Mouse (Mus musculus): Measurements from ENCODE around the gene P4htm. TPM values are rescaled to one million over a fixed set of nuclear protein-coding genes. Genes with fewer than 3 reads are reported as not detected.

P4htm gene
- total RNA-seq (2014; rRNA removed): 29.2 and 39.3 TPM in 2 replicates
- 35.4 and 39.9 TPM in 2 replicates for polyA plus RNA-seq (2015; fragmentation: Nextera tagmentation; extraction: Ambion mirVana)

- Histone ChIP-seq H3K4me1 (ENCODE audit: insufficient read depth) (no peaks in the 10 kb centered on the region; the same call in 1 of the 2 replicates), H3K9ac (peak within 1 kb of the TSS; percentile 83), H3K9me3 (ENCODE audit: low read length) (no peaks in the 10 kb centered on the region), H3K36me3 (ENCODE audit: insufficient read depth) (peaks cover 9% of the 10 kb centered on the region; the same call in 1 of the 2 replicates), H3K27me3 (ENCODE audit: insufficient read depth, low read length) (no peaks in the 10 kb centered on the region), H3K4me3 (ENCODE audit: low read depth, low read length) (peak within 1 kb of the TSS; percentile 73), H3K4me2 (ENCODE audit: low read depth) (peak within 1 kb of the TSS; percentile 93), H3K27ac (ENCODE audit: low read depth, low read length) (peak within 1 kb of the TSS; percentile 79)
- TF ChIP-seq CTCF (IDR thresholded peaks at IDR 0.05; ENCODE audit: low read depth): peak; percentile 48
- DNase-seq: peak; percentile 81
- ATAC-seq: peak; percentile 94
- WGBS: 2% methylated on average over 66 of the region's 69 CpGs
Observed at GRCm38 (mm10) chr9:108596998-108597764, at the start of gene P4htm. Gene P4htm (minus strand): TSS chr9:108597667.

- Histone ChIP-seq H3K9ac (no peak overlapping the region), H3K36me3 (ENCODE audit: insufficient read depth) (peaks cover 27% of the 10 kb centered on the region; the same call in 1 of the 2 replicates), H3K4me2 (ENCODE audit: low read depth) (no peak overlapping the region), H3K4me3 (ENCODE audit: low read depth, low read length) (no peak overlapping the region), H3K27me3 (ENCODE audit: insufficient read depth, low read length) (no peaks in the 10 kb centered on the region), H3K4me1 (ENCODE audit: insufficient read depth) (no peaks in the 10 kb centered on the region), H3K27ac (ENCODE audit: low read depth, low read length) (no peak overlapping the region), H3K9me3 (ENCODE audit: low read length) (no peaks in the 10 kb centered on the region)
- TF ChIP-seq CTCF (IDR thresholded peaks at IDR 0.05; ENCODE audit: low read depth): no peak
- 97% methylated on average over 2 of the region's 2 CpGs for WGBS
- DNase-seq (no peak), ATAC-seq (no peak)
Observed at GRCm38 (mm10) chr9:108639825-108640224, 42.4 kb upstream of the P4htm start.

GRCm38 (mm10) chr9:108635415-108635814 lies 37.9 kb upstream of the P4htm start:
- ATAC-seq (no peak), DNase-seq (no peak)
- H3K9me3 ChIP-seq (ENCODE audit: low read length): no peaks in the 10 kb centered on the region
- no peaks in the 10 kb centered on the region for H3K27me3 ChIP-seq (ENCODE audit: insufficient read depth, low read length)
- H3K4me2 ChIP-seq (ENCODE audit: low read depth): no peak overlapping the region
- no peaks in the 10 kb centered on the region for H3K4me1 ChIP-seq (ENCODE audit: insufficient read depth)
- no peak overlapping the region for H3K4me3 ChIP-seq (ENCODE audit: low read depth, low read length)
- no peak for TF ChIP-seq CTCF (IDR thresholded peaks at IDR 0.05; ENCODE audit: low read depth)
- H3K9ac ChIP-seq: no peak overlapping the region
- WGBS: 81% methylated on average over 2 of the region's 2 CpGs
- H3K36me3 ChIP-seq (ENCODE audit: insufficient read depth): 0 out of 2 replicates have a peak, but pooled peaks cover 5% of the 10 kb centered on the region
- H3K27ac ChIP-seq (ENCODE audit: low read depth, low read length): no peak overlapping the region

- WGBS: 64% methylated on average over 2 of the region's 2 CpGs
- Histone ChIP-seq H3K27ac (ENCODE audit: low read depth, low read length) (no peak overlapping the region), H3K4me3 (ENCODE audit: low read depth, low read length) (no peak overlapping the region), H3K4me1 (ENCODE audit: insufficient read depth) (no peaks in the 10 kb centered on the region), H3K27me3 (ENCODE audit: insufficient read depth, low read length) (no peaks in the 10 kb centered on the region), H3K9me3 (ENCODE audit: low read length) (no peaks in the 10 kb centered on the region), H3K4me2 (ENCODE audit: low read depth) (no peak overlapping the region), H3K9ac (no peak overlapping the region), H3K36me3 (ENCODE audit: insufficient read depth) (0 out of 2 replicates have a peak, but pooled peaks cover 5% of the 10 kb centered on the region)
- TF ChIP-seq CTCF (IDR thresholded peaks at IDR 0.05; ENCODE audit: low read depth): no peak
- no peak for DNase-seq
- ATAC-seq: no peak
Observed at GRCm38 (mm10) chr9:108633846-108634245, 36.4 kb upstream of the P4htm start.

GRCm38 (mm10) chr9:108632375-108632774 lies 34.9 kb upstream of the P4htm start:
- ATAC-seq (no peak), DNase-seq (no peak)
- H3K9me3 ChIP-seq (ENCODE audit: low read length): no peaks in the 10 kb centered on the region
- WGBS: 74% methylated on average over 5 of the region's 5 CpGs
- H3K4me1 ChIP-seq (ENCODE audit: insufficient read depth): no peaks in the 10 kb centered on the region
- 0 out of 2 replicates have a peak, but pooled peaks cover 5% of the 10 kb centered on the region for H3K36me3 ChIP-seq (ENCODE audit: insufficient read depth)
- no peak overlapping the region for H3K4me3 ChIP-seq (ENCODE audit: low read depth, low read length)
- no peak overlapping the region for H3K27ac ChIP-seq (ENCODE audit: low read depth, low read length)
- H3K4me2 ChIP-seq (ENCODE audit: low read depth): no peak overlapping the region
- no peak overlapping the region for H3K9ac ChIP-seq
- no peaks in the 10 kb centered on the region for H3K27me3 ChIP-seq (ENCODE audit: insufficient read depth, low read length)
- TF ChIP-seq CTCF (IDR thresholded peaks at IDR 0.05; ENCODE audit: low read depth): no peak

GRCm38 (mm10) chr9:108631631-108632256 lies 34.3 kb upstream of the P4htm start:
- Histone ChIP-seq H3K4me1 (ENCODE audit: insufficient read depth) (no peaks in the 10 kb centered on the region), H3K36me3 (ENCODE audit: insufficient read depth) (0 out of 2 replicates have a peak, but pooled peaks cover 5% of the 10 kb centered on the region), H3K27ac (ENCODE audit: low read depth, low read length) (no peak overlapping the region), H3K27me3 (ENCODE audit: insufficient read depth, low read length) (no peaks in the 10 kb centered on the region), H3K4me2 (ENCODE audit: low read depth) (no peak overlapping the region), H3K9ac (no peak overlapping the region), H3K9me3 (ENCODE audit: low read length) (no peaks in the 10 kb centered on the region), H3K4me3 (ENCODE audit: low read depth, low read length) (no peak overlapping the region)
- WGBS: 93% methylated on average over 5 of the region's 5 CpGs
- ATAC-seq (no peak), DNase-seq (no peak)
- no peak for TF ChIP-seq CTCF (IDR thresholded peaks at IDR 0.05; ENCODE audit: low read depth)

GRCm38 (mm10) chr9:108630683-108631082 lies 33.2 kb upstream of the P4htm start:
- 82% methylated on average over 1 of the region's 1 CpGs for WGBS
- TF ChIP-seq CTCF (IDR thresholded peaks at IDR 0.05; ENCODE audit: low read depth): no peak
- H3K4me3 ChIP-seq (ENCODE audit: low read depth, low read length): no peak overlapping the region
- DNase-seq: no peak
- H3K9ac ChIP-seq: no peak overlapping the region
- ATAC-seq: no peak
- H3K4me1 ChIP-seq (ENCODE audit: insufficient read depth): no peaks in the 10 kb centered on the region
- H3K36me3 ChIP-seq (ENCODE audit: insufficient read depth): 0 out of 2 replicates have a peak, but pooled peaks cover 4% of the 10 kb centered on the region
- no peak overlapping the region for H3K27ac ChIP-seq (ENCODE audit: low read depth, low read length)
- no peaks in the 10 kb centered on the region for H3K27me3 ChIP-seq (ENCODE audit: insufficient read depth, low read length)
- H3K4me2 ChIP-seq (ENCODE audit: low read depth): no peak overlapping the region
- H3K9me3 ChIP-seq (ENCODE audit: low read length): no peaks in the 10 kb centered on the region
